Comparison of ENCODE assay signal across 25 mouse cellular contexts in genomic region chr6:29684686-29685085, GRCm38 (mm10).
"Had no signal": no experiment of that assay in that cellular context is flagged by ENCODE, and none has a peak within 500 bp of the region (broad histone marks: within the 10 kb centered on the region; RNA-seq: fewer than 3 reads in every experiment).

No protein-coding gene starts in this region.

- H3K4me1 ChIP-seq: embryonic facial prominence, embryonic 12.5 days; embryonic facial prominence, embryonic 13.5 days; embryonic facial prominence, embryonic 15.5 days; forebrain, embryonic 12.5 days; forebrain, embryonic 13.5 days; forebrain, embryonic 15.5 days; heart, embryonic 10.5 days had no signal

- DNase-seq: cerebellum, adult 9-10 months; cerebellum, adult 9-11 months; cerebellum, postnatal 10 days; cerebellum, postnatal 14 days; cerebellum, postnatal 25 days; cerebellum, postnatal 36 days; embryo, embryonic 11 days; forebrain, postnatal 0 days; gastrocnemius, adult 2 months; gastrocnemius, postnatal 14 days; gastrocnemius, postnatal 25 days; gastrocnemius, postnatal 36 days; heart, adult 11 months; heart, adult 18-20 months; heart, adult 2 months had no signal

- H3K27me3 ChIP-seq: embryonic facial prominence, embryonic 12.5 days; embryonic facial prominence, embryonic 13.5 days; embryonic facial prominence, embryonic 15.5 days; forebrain, embryonic 12.5 days; forebrain, embryonic 13.5 days; forebrain, embryonic 15.5 days had no signal

- H3K36me3 ChIP-seq: embryonic facial prominence, embryonic 10.5 days; embryonic facial prominence, embryonic 12.5 days; embryonic facial prominence, embryonic 13.5 days; embryonic facial prominence, embryonic 15.5 days; forebrain, embryonic 10.5 days; forebrain, embryonic 12.5 days; forebrain, embryonic 15.5 days; heart, embryonic 10.5 days had no signal

- H3K4me3 ChIP-seq: embryonic facial prominence, embryonic 10.5 days; embryonic facial prominence, embryonic 12.5 days; embryonic facial prominence, embryonic 13.5 days; embryonic facial prominence, embryonic 15.5 days; erythroblast, embryonic 14.5 days; forebrain, embryonic 10.5 days; forebrain, embryonic 12.5 days; forebrain, embryonic 13.5 days; forebrain, embryonic 15.5 days; gastrocnemius, adult 2 months; heart, adult 2 months; heart, embryonic 10.5 days had no signal

- H3K27ac ChIP-seq: embryonic facial prominence, embryonic 10.5 days; embryonic facial prominence, embryonic 12.5 days; embryonic facial prominence, embryonic 13.5 days; embryonic facial prominence, embryonic 15.5 days; forebrain, embryonic 10.5 days; forebrain, embryonic 12.5 days; forebrain, embryonic 13.5 days; forebrain, embryonic 15.5 days; gastrocnemius, adult 2 months; heart, adult 2 months; heart, embryonic 10.5 days had no signal
